Mouse (Mus musculus) liver, embryonic 12.5 days (tissue): Measurements from ENCODE around the gene Nat10. TPM values are rescaled to one million over a fixed set of nuclear protein-coding genes. Genes with fewer than 3 reads are reported as not detected.
A peak's percentile ranks its signal among the peaks of the same experiment; 100 is the strongest.

Source experiments
- ATAC-seq: fragments of 200-750 bp; cut with Nextera tagmentation; 2 replicates; pipeline ENCODE4 v1.8.0; 2017; ENCODE audit warnings: moderate number of reproducible peaks, mild to moderate bottlenecking, moderate library complexity
- H3K27ac ChIP-seq: fragments of 300-500 bp; sonication (generic); 2 replicates; pipeline ENCODE4 v1.5.1; 2016; ENCODE audit warnings: mild to moderate bottlenecking
- H3K27me3 ChIP-seq: fragments of 300-500 bp; sonication (generic); replicated peaks from 2 replicates; pipeline ENCODE4 v1.6.1; 2016; ENCODE audit warnings: mild to moderate bottlenecking, moderate library complexity
- H3K36me3 ChIP-seq: fragments of 300-500 bp; sonication (generic); 2 replicates; pipeline ENCODE4 v1.6.1; 2016; ENCODE audit warnings: mild to moderate bottlenecking, moderate library complexity
- H3K4me1 ChIP-seq: fragments of 300-500 bp; sonication (generic); 2 replicates; pipeline ENCODE4 v1.6.1; 2016
- H3K4me2 ChIP-seq: fragments of 300-500 bp; sonication (generic); 2 replicates; pipeline ENCODE4 v1.6.1; 2016; ENCODE audit warnings: mild to moderate bottlenecking, moderate library complexity
- H3K4me3 ChIP-seq: fragments of 300-500 bp; sonication (generic); 2 replicates; pipeline ENCODE4 v1.5.1; 2016; ENCODE audit warnings: mild to moderate bottlenecking, moderate library complexity
- H3K9ac ChIP-seq: fragments of 300-500 bp; sonication (generic); 2 replicates; pipeline ENCODE4 v1.6.1; 2016; ENCODE audit warnings: mild to moderate bottlenecking, moderate library complexity
- H3K9me3 ChIP-seq: fragments of 300-500 bp; sonication (generic); replicated peaks from 2 replicates; pipeline ENCODE4 v1.6.1; 2016; ENCODE audit warnings: mild to moderate bottlenecking, moderate library complexity
- WGBS: fragments of 180-500 bp; shearing (Covaris S2); methylation state at CpG from one replicate; pipeline ENCODE4 v1.1.7; 2016; ENCODE audit not compliant: insufficient replicate concordance; 5-methylcytosine and 5-hydroxymethylcytosine counted together
- polyA plus RNA-seq: library from polyadenylated mRNA; unstranded; fragments of >200 nt; fragmentation: Nextera tagmentation; extraction: Ambion mirVana; gene quantifications from 2 replicates; pipeline ENCODE4 v1.2.1, GENCODE M21; 2016

Nat10 gene
- polyA plus RNA-seq, 1 experiment from 2014 or later, result 35.3 TPM

DNA sequence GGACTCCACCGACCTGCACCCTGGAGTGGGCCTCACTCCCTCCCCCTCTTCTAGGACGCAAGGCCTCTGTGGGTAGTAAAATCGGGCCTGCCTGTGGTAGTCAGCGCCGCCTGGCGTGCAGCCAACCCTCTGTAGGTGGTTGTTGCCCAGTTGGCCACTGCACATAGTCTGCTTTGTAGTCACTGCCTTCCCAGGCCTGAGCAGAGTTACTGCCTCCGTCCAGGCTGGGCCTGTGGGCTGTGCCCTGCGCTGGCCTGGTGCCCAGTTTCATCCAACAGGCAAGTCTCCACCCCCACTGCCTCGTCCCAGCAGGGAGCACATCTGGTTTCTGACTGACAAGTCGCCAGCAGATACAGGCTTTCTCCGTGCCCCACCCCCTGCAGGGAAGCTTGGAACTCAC is 54.8 kb downstream of the Nat10 start:
- Histone ChIP-seq H3K4me3 (no peak overlapping the region), H3K9ac (no peak overlapping the region), H3K9me3 (no peaks in the 10 kb centered on the region), H3K27ac (no peak overlapping the region), H3K4me1 (peaks cover 25% of the 10 kb centered on the region), H3K27me3 (peaks cover 4% of the 10 kb centered on the region; the same call in 1 of the 2 replicates), H3K4me2 (no peak overlapping the region), H3K36me3 (peaks cover 12% of the 10 kb centered on the region; the same call in 1 of the 2 replicates)
- peak; percentile 34; the same call in 1 of the 2 replicates for ATAC-seq
- WGBS, result 50% methylated on average over 10 of the region's 11 CpGs

DNA sequence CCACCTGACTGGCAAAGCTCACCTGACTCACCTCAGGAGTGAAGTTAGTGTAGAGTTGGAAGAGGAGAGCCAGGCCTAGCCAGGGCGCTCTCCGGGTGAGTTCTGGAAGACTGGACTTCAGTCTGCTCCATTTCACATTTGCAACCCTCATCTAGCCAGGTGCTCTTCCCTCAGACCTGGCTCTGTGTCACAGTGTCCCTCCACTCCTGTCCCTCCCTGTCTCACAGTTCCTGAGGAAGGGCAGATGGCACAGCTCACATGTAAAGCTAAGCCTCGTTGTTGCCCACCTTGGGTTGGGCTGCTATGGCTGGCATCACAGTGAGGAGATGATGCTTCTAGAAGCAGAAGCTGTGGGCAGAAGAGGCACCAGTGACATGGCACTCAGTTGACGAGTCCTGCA is 55.2 kb downstream of the Nat10 start:
- Histone ChIP-seq H3K27me3 (peaks cover 4% of the 10 kb centered on the region; the same call in 1 of the 2 replicates), H3K27ac (no peak overlapping the region), H3K36me3 (peaks cover 12% of the 10 kb centered on the region; the same call in 1 of the 2 replicates), H3K4me3 (no peak overlapping the region), H3K9me3 (no peaks in the 10 kb centered on the region), H3K4me1 (peaks cover 25% of the 10 kb centered on the region), H3K9ac (no peak overlapping the region), H3K4me2 (no peak overlapping the region)
- WGBS, result 71% methylated on average over 4 of the region's 4 CpGs
- no peak for ATAC-seq

DNA sequence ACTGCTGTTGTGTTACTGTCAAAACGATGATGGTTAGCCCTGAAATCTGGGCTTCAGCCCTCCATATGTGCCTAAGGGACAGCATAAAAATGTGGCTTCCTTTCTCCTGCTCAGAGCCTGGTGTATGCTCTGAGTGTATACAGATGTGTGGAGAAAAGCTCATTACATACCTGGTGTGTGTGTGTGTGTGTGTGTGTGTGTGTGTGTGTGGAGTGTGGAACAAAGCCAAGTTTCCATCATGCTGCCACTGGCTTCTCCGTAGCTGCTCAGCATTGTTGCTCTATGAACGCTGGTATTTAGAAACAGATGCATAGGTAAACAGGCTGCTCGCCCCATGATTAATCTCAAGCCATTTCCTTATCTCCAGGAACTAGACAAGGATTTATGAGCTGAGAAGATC is 57.2 kb downstream of the Nat10 start:
- 60% methylated on average over 4 of the region's 4 CpGs for WGBS
- ATAC-seq, result no peak
- H3K4me3 ChIP-seq, result no peak overlapping the region
- H3K27ac ChIP-seq, result no peak overlapping the region
- no peak overlapping the region for H3K9ac ChIP-seq
- no peaks in the 10 kb centered on the region for H3K9me3 ChIP-seq
- H3K4me1 ChIP-seq, result peaks cover 25% of the 10 kb centered on the region
- no peak overlapping the region for H3K4me2 ChIP-seq
- H3K36me3 ChIP-seq, result peaks cover 12% of the 10 kb centered on the region; the same call in 1 of the 2 replicates
- peaks cover 4% of the 10 kb centered on the region; the same call in 1 of the 2 replicates for H3K27me3 ChIP-seq

DNA sequence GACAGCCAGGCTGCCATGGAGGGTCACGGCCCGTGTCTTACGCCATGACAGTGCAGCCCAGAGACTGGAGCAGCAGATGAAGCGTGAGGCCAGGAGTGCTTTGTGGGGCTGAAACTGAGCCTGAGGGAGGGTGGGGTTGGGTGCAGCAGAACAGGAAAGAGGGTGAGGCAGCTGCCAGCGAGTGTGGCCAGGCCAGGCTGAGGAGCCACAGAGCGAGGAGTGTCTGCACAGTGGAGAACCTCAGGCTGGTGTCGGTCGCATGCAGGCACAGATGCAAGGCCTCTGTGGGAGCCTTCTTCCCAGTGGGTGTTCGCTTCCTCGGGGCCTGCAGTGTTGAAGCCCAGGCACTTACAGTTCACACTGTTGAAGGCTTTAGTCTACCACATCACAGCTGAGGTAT is 57.7 kb downstream of the Nat10 start:
- peaks cover 7% of the 10 kb centered on the region; the same call in 1 of the 2 replicates for H3K36me3 ChIP-seq
- H3K9ac ChIP-seq, result no peak overlapping the region
- no peak for ATAC-seq
- no peak overlapping the region for H3K27ac ChIP-seq
- H3K27me3 ChIP-seq, result peaks cover 4% of the 10 kb centered on the region; the same call in 1 of the 2 replicates
- WGBS, result 70% methylated on average over 10 of the region's 10 CpGs
- H3K4me1 ChIP-seq, result peaks cover 25% of the 10 kb centered on the region
- no peak overlapping the region for H3K4me3 ChIP-seq
- H3K4me2 ChIP-seq, result no peak overlapping the region
- no peaks in the 10 kb centered on the region for H3K9me3 ChIP-seq

DNA sequence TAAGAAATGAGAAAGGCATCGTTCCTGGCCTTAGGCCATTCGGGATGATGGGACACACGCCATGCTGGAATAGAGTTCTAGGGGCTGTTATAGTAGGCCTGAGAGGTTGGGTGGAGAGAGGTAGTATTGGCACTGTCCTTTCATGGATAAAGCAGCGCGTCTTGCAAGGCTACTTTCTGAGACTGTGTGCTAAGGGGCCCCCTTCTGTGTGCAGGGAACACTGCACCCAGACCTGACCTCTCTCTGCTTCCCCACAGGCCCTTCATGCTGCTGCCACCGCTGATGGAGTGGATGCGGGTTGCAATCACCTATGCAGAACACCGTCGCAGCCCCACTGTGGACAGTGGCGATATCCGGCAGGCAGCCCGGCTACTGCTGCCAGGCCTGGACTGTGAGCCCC is 60.6 kb downstream of the Nat10 start:
- no peak for ATAC-seq
- no peak overlapping the region for H3K4me2 ChIP-seq
- no peaks in the 10 kb centered on the region for H3K9me3 ChIP-seq
- H3K4me1 ChIP-seq, result 0 out of 2 replicates have a peak, but pooled peaks cover 3% of the 10 kb centered on the region
- no peak overlapping the region for H3K9ac ChIP-seq
- no peak overlapping the region for H3K4me3 ChIP-seq
- H3K36me3 ChIP-seq, result no peaks in the 10 kb centered on the region
- 78% methylated on average over 12 of the region's 12 CpGs for WGBS
- peaks cover 4% of the 10 kb centered on the region; the same call in 1 of the 2 replicates for H3K27me3 ChIP-seq
- no peak overlapping the region for H3K27ac ChIP-seq

DNA sequence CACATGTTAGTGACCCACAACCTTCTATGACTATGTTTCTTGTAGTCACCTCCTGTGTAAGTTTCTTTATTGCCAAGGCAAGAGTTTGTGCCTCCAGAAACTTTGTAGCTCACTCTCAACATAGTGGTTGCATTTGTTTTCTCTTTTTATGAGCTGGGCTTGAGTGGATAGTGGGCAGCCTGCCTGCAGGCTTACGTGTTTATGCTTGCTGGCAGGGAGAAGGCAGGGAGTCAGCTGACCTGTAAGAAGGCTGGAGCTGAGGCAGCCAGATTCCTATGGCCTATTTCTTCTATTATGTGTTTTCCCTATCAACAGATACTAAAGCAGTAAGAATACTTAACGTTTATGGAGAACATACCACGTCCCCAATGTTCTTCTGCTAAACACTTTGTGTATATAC is 64.9 kb downstream of the Nat10 start:
- no peak overlapping the region for H3K4me2 ChIP-seq
- no peaks in the 10 kb centered on the region for H3K27me3 ChIP-seq
- WGBS, result 54% methylated on average over 3 of the region's 3 CpGs
- H3K27ac ChIP-seq, result no peak overlapping the region
- H3K9ac ChIP-seq, result no peak overlapping the region
- H3K36me3 ChIP-seq, result no peaks in the 10 kb centered on the region
- ATAC-seq, result no peak
- H3K4me3 ChIP-seq, result no peak overlapping the region
- no peaks in the 10 kb centered on the region for H3K4me1 ChIP-seq
- no peaks in the 10 kb centered on the region for H3K9me3 ChIP-seq

DNA sequence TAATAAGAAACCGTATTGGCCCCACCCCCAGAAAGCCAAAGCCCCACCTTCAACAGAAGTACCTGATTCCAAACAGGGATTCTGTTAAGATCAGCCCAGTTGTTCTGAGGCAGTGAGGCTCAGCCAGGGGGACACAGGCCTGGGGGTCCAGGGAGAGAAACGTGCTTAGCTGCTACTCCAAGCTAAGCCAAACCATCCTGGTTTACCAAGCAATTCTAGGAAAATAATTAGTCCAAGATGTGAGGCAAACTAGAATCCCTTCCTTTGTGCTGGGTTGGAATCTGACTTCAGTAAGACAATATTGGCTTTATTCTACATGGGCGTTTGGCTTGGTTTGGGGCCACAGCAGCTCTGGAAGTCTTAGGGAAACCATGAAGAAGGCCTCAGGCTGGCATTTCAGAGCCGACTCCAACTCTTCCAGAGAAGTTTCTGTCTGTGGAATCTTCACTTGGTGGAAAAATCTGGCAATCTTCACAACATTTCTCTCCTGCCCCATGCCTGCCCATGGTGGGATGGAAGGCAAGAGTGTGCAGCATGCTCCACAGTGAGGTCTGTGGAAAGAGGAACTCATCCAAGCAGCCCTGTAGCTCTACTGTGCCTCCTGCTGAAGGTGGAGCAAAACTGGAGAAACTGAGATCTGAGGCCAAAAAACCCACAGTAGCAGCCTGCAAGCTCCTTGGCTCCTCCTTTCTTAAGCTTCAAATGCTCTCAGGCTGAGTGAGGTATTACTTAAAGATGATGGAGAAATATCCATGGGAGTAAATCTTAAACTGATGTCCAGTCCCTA is 66.1 kb downstream of the Nat10 start:
- no peak for ATAC-seq
- 60% methylated on average over 4 of the region's 4 CpGs for WGBS
- no peak overlapping the region for H3K4me3 ChIP-seq
- no peak overlapping the region for H3K27ac ChIP-seq
- H3K9ac ChIP-seq, result no peak overlapping the region
- H3K4me1 ChIP-seq, result no peaks in the 10 kb centered on the region
- H3K4me2 ChIP-seq, result no peak overlapping the region
- H3K36me3 ChIP-seq, result no peaks in the 10 kb centered on the region
- H3K27me3 ChIP-seq, result no peaks in the 10 kb centered on the region
- H3K9me3 ChIP-seq, result no peaks in the 10 kb centered on the region

DNA sequence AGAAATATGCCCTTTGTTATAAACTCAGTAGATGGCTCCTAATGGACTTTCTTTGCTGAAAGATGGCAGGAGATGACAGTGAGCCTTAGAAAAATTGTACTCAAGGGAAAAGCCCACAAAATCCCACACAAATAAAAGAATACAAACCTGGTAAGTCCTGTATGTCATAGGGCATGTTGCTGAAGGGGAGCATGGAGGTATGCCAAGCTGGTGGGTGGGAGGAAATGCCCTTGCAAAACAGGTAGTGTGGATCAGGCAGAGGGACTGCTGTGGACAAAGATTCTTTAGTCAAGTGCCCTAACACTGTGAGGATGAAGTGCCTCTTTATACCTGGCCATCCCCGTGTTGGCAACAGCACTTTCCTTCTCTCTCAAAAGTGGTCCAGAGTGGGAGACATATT is 68.3 kb downstream of the Nat10 start:
- H3K4me1 ChIP-seq, result no peaks in the 10 kb centered on the region
- no peaks in the 10 kb centered on the region for H3K9me3 ChIP-seq
- 62% methylated on average over 1 of the region's 1 CpGs for WGBS
- no peak overlapping the region for H3K4me3 ChIP-seq
- H3K27ac ChIP-seq, result no peak overlapping the region
- no peak for ATAC-seq
- no peaks in the 10 kb centered on the region for H3K27me3 ChIP-seq
- H3K9ac ChIP-seq, result no peak overlapping the region
- no peaks in the 10 kb centered on the region for H3K36me3 ChIP-seq
- H3K4me2 ChIP-seq, result no peak overlapping the region

DNA sequence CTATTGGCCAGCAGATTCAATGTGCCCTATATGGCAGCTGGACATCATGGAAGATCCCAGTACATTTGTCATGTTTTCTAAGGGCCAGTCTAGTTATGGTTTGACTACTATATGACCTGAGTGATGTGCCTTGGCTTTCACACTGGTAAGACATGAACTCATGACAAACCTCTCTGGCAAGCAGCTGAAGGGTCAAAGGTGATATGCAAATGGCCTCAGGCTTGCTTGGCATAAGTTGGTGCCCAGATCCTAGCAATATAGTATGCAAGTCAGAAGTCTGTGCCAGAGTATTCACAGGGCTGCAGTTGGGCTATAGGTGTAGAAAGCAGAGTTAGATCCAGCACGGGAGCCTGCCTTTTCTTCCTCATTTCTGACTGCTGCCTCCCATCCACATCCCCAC is 69.8 kb downstream of the Nat10 start:
- Histone ChIP-seq H3K4me3 (no peak overlapping the region), H3K9ac (no peak overlapping the region), H3K36me3 (no peaks in the 10 kb centered on the region), H3K9me3 (no peaks in the 10 kb centered on the region), H3K4me1 (no peaks in the 10 kb centered on the region), H3K27me3 (no peaks in the 10 kb centered on the region), H3K27ac (no peak overlapping the region), H3K4me2 (no peak overlapping the region)
- 55% methylated on average over 1 of the region's 1 CpGs for WGBS
- ATAC-seq, result no peak

DNA sequence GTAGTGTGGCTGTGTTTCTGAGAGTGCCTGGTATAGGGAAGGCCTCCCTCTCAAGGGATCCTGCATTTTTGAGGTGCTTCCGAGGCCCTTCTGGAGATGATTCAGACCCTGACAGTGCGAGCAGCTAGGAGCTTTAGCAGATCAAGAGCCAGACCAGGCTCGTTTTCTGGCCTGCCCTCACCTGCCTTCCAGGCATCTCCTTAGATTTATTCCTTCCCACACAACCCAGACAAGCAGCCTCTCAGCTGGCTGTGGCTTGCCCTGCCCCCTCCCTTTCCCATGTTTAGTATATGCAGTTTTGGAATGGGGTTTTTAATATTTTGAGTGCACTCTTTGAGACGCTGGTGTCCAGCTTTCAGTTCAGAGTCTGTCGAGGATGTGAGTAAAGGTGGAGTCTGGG is 70.2 kb downstream of the Nat10 start:
- WGBS, result 53% methylated on average over 5 of the region's 5 CpGs
- no peak overlapping the region for H3K4me2 ChIP-seq
- no peak overlapping the region for H3K9ac ChIP-seq
- ATAC-seq, result no peak
- no peaks in the 10 kb centered on the region for H3K4me1 ChIP-seq
- no peaks in the 10 kb centered on the region for H3K27me3 ChIP-seq
- H3K4me3 ChIP-seq, result no peak overlapping the region
- H3K9me3 ChIP-seq, result no peaks in the 10 kb centered on the region
- no peaks in the 10 kb centered on the region for H3K36me3 ChIP-seq
- H3K27ac ChIP-seq, result no peak overlapping the region

DNA sequence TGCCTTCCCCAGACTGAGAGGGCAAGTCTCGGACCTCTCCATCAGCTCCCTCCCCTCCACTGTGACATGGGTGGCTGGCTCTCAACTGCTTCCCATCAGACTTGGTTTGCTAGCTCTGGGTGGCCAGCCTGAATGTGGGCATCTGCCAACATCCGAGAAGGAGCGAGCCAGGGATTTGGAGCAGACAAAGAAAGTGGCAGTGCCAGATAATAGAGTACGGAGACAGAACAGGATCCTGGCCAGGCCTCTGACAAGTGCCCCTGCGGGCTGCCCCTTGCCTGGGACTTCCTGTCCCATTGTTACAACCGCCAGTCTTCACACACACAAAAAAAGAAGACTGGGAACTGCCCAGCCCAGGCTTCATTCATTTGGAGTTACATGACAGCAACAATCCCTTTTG is 70.6 kb downstream of the Nat10 start:
- Histone ChIP-seq H3K4me3 (no peak overlapping the region), H3K4me1 (peaks cover 2% of the 10 kb centered on the region), H3K9ac (no peak overlapping the region), H3K9me3 (no peaks in the 10 kb centered on the region), H3K4me2 (no peak overlapping the region), H3K27ac (no peak overlapping the region), H3K36me3 (no peaks in the 10 kb centered on the region), H3K27me3 (no peaks in the 10 kb centered on the region)
- no peak for ATAC-seq
- WGBS, result 46% methylated on average over 6 of the region's 6 CpGs

DNA sequence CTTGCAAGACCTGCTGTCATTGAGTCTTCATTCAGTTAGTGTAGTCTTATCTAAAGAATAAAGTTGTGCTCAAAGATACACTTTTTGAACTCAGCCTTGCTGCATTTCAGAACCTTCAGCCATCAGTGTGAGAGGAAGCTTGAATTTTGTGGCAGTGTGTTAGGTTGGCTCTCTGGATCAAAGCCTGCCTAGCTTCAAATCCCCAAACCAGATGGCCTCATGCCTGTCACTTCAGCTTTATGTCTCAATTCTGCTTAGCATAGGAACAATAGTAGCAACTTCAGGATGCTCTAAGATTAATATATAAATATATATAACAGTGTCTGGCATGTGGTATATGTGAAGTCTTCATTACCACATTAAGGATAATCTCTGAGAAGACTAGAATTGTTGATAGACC is 73.2 kb downstream of the Nat10 start:
- ATAC-seq, result no peak
- H3K36me3 ChIP-seq, result no peaks in the 10 kb centered on the region
- no peak overlapping the region for H3K9ac ChIP-seq
- H3K4me2 ChIP-seq, result no peak overlapping the region
- no peak overlapping the region for H3K27ac ChIP-seq
- H3K4me1 ChIP-seq, result peaks cover 9% of the 10 kb centered on the region
- H3K4me3 ChIP-seq, result no peak overlapping the region
- H3K27me3 ChIP-seq, result no peaks in the 10 kb centered on the region
- no peaks in the 10 kb centered on the region for H3K9me3 ChIP-seq

DNA sequence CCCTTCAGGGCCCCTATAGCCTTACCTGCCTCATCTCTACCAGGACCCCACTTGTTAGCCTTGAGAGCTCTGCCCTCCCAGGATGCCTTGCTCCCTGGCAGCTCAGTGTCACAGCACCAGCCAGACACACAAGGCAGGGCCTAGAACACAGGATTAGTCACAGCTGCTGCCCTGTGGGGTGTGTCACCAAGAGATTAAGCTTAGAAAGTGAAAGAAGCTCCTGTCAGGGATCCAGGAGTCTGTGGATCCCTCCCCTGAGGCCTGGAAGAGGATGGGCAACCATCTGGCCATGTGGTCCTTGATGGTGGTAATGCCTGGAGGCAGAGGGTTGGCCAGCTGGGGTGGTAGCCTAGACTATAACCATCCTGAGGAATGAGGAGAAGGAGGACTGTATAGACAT is 73.9 kb downstream of the Nat10 start:
- Histone ChIP-seq H3K9me3 (no peaks in the 10 kb centered on the region), H3K27me3 (no peaks in the 10 kb centered on the region), H3K27ac (no peak overlapping the region), H3K9ac (no peak overlapping the region), H3K4me2 (no peak overlapping the region), H3K4me3 (no peak overlapping the region), H3K36me3 (no peaks in the 10 kb centered on the region), H3K4me1 (peaks cover 14% of the 10 kb centered on the region)
- ATAC-seq, result no peak
